Mouse (Mus musculus) myocyte (in vitro differentiated cells): ENCODE measurements at regions not wholly inside any gene's neighbourhood (a gene's known extent, or its start where the extent isn't known, plus 50 kb on each side); places are given as distances from the start of the nearest gene placed in this dataset.

Experiments
- H3K27me3 ChIP-seq: one replicate; pipeline ENCODE4 v1.6.1; 2011; ENCODE audit not compliant: control insufficient read depth, insufficient read depth, insufficient read length
- H3K36me3 ChIP-seq: one replicate; pipeline ENCODE4 v1.6.1; 2011; ENCODE audit not compliant: control insufficient read depth, insufficient read depth
- H3K4me2 ChIP-seq: one replicate; pipeline ENCODE4 v1.6.1; 2011; ENCODE audit warnings: low read depth, control low read depth
- H3K4me3 ChIP-seq: one replicate; pipeline ENCODE4 v1.5.1; 2011; ENCODE audit warnings: mild to moderate bottlenecking, control low read depth, moderate library complexity
- H3K79me2 ChIP-seq: one replicate; pipeline ENCODE4 v1.6.1; 2011; ENCODE audit not compliant: control insufficient read depth, insufficient read depth
- H3ac ChIP-seq: one replicate; pipeline ENCODE4 v1.6.1; 2011; ENCODE audit not compliant: control insufficient read depth, insufficient read length
- CEBPB ChIP-seq: IDR thresholded peaks from 2 replicates; pipeline ENCODE4 v1.6.1; 2011; ENCODE audit warnings: mild to moderate bottlenecking, moderate library complexity; ENCODE audit not compliant: poor library complexity, insufficient read depth, severe bottlenecking
- E2F4 ChIP-seq: IDR thresholded peaks from one replicate; pipeline ENCODE4 v1.6.1; 2011; ENCODE audit warnings: mild to moderate bottlenecking, control low read depth, moderate library complexity; ENCODE audit not compliant: insufficient read depth
- MAX ChIP-seq: IDR thresholded peaks from one replicate; pipeline ENCODE4 v1.6.1; 2011; ENCODE audit warnings: low read depth, mild to moderate bottlenecking, control low read depth
- MYOD1 ChIP-seq, 3 experiments: IDR thresholded peaks; one replicate each; pipeline ENCODE4 v1.6.1; 2011; ENCODE audit warnings: control low read depth in 2 of 3, low read depth in 2 of 3, mild to moderate bottlenecking in 2 of 3, moderate library complexity in 1 of 3; ENCODE audit not compliant: insufficient read length in 2 of 3, control insufficient read depth in 1 of 3
- MYOG ChIP-seq, 3 experiments: IDR thresholded peaks; one replicate each; pipeline ENCODE4 v1.6.1; 2011; ENCODE audit warnings: control low read depth in 2 of 3, low read depth in 2 of 3, mild to moderate bottlenecking in 2 of 3; ENCODE audit not compliant: insufficient read length in 2 of 3, control insufficient read depth in 1 of 3, insufficient read depth in 1 of 3
- POLR2A ChIP-seq: IDR thresholded peaks from one replicate; pipeline ENCODE4 v1.6.1; 2011; ENCODE audit warnings: low read depth, mild to moderate bottlenecking, control low read depth, moderate library complexity; ENCODE audit not compliant: insufficient read length
- POLR2AphosphoS2 ChIP-seq: IDR thresholded peaks from one replicate; pipeline ENCODE4 v1.6.1; 2011; ENCODE audit warnings: low read depth, control low read depth; ENCODE audit not compliant: insufficient read length
- REST ChIP-seq: IDR thresholded peaks from one replicate; pipeline ENCODE4 v1.6.1; 2011; ENCODE audit warnings: mild to moderate bottlenecking, control low read depth, moderate library complexity; ENCODE audit not compliant: insufficient read depth, insufficient read length
- SRF ChIP-seq: IDR thresholded peaks from one replicate; pipeline ENCODE4 v1.6.1; 2011; ENCODE audit warnings: low read depth; ENCODE audit not compliant: control insufficient read depth, insufficient read length
- TCF12 ChIP-seq: IDR thresholded peaks from one replicate; pipeline ENCODE4 v1.6.1; 2011; ENCODE audit warnings: mild to moderate bottlenecking, control low read depth; ENCODE audit not compliant: poor library complexity, insufficient read depth, severe bottlenecking
- TCF3 ChIP-seq: IDR thresholded peaks from one replicate; pipeline ENCODE4 v1.6.1; 2011; ENCODE audit warnings: low read depth, control low read depth; ENCODE audit not compliant: insufficient read length
- USF1 ChIP-seq: IDR thresholded peaks from one replicate; pipeline ENCODE4 v1.6.1; 2011; ENCODE audit warnings: low read depth, mild to moderate bottlenecking, control low read depth, moderate library complexity

DNA sequence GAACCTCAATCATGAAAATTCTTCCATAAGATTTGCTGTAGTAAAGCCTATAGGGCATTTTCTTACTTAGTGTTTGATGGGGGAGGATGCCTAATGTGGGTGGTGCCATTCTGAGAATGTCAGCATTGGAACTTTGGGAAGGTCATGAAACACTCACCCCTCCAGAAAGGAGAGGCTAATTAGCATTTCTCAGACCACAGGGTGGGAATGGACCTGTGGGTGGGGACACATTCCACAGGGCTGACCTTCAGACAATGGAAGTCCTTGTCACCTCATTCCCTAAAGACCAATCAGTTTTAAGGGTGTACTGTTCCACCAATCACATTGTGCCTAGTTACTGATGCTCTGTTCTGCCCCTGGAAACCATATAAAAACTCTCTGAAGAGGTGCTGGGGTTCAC lies 541.5 kb upstream of the Nbea start:
- Histone ChIP-seq H3K79me2 (no peaks in the 10 kb centered on the region), H3K27me3 (no peaks in the 10 kb centered on the region), H3K4me2 (no peak overlapping the region), H3K4me3 (no peak overlapping the region), H3K36me3 (no peaks in the 10 kb centered on the region), H3ac (no peak overlapping the region)
- no peak for TF ChIP-seq MAX
- TF ChIP-seq USF1 = no peak
- no peak for TF ChIP-seq REST
- TF ChIP-seq E2F4 = no peak
- TF ChIP-seq POLR2AphosphoS2 = no peak
- no peak for TF ChIP-seq POLR2A
- TF ChIP-seq CEBPB = no peak
- TF ChIP-seq MYOD1 (IDR thresholded peaks at IDR 0.05; ENCODE audit: control insufficient read depth in 1 of 3, insufficient read length in 2 of 3, low read depth in 2 of 3) = no peak
- no peak for TF ChIP-seq TCF3
- TF ChIP-seq TCF12 = no peak
- no peak for TF ChIP-seq MYOG (IDR thresholded peaks at IDR 0.05; ENCODE audit: control insufficient read depth in 1 of 3, insufficient read depth in 1 of 3, insufficient read length in 2 of 3, low read depth in 2 of 3)

- H3K4me2 ChIP-seq = no peak overlapping the region
- no peak overlapping the region for H3K4me3 ChIP-seq
- H3K79me2 ChIP-seq = no peaks in the 10 kb centered on the region
- H3K36me3 ChIP-seq = no peaks in the 10 kb centered on the region
- no peaks in the 10 kb centered on the region for H3K27me3 ChIP-seq
- H3ac ChIP-seq = no peak overlapping the region
- no peak for TF ChIP-seq MYOG (IDR thresholded peaks at IDR 0.05; ENCODE audit: control insufficient read depth in 1 of 3, insufficient read depth in 1 of 3, insufficient read length in 2 of 3, low read depth in 2 of 3)
- no peak for TF ChIP-seq USF1
- no peak for TF ChIP-seq TCF3
- TF ChIP-seq MAX = no peak
- TF ChIP-seq SRF = no peak
- TF ChIP-seq POLR2A = no peak
- TF ChIP-seq MYOD1 (IDR thresholded peaks at IDR 0.05; ENCODE audit: control insufficient read depth in 1 of 3, insufficient read length in 2 of 3, low read depth in 2 of 3) = no peak
- TF ChIP-seq TCF12 = no peak
- no peak for TF ChIP-seq CEBPB
- TF ChIP-seq REST = no peak
- no peak for TF ChIP-seq POLR2AphosphoS2
- TF ChIP-seq E2F4 = no peak
Measured at GRCm38 (mm10) chr3:56708260-56708659, 524.8 kb upstream of the Nbea start.

DNA sequence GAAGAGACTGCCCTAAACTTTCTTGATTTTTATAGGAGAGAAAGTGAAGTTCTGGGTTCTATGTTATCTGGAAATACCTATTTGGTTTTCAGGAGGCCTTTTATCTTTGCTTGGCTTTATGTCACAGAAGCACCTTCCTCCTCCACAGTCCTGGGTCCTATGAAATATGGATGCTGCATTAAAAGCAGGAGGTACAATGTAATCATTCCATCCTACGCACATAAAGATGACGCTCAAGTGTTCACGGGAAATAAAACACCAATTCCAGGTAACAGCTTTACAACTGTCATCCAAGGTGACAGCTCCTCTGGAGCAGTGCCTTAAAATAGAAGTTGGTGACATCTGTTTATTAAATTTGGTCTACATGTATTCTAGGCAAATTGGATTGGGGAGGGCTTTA lies 523.8 kb upstream of the Nbea start:
- no peak overlapping the region for H3K4me2 ChIP-seq
- TF ChIP-seq USF1 = no peak
- TF ChIP-seq TCF12 = no peak
- no peak for TF ChIP-seq POLR2A
- no peak for TF ChIP-seq MAX
- H3K4me3 ChIP-seq = no peak overlapping the region
- H3ac ChIP-seq = no peak overlapping the region
- no peaks in the 10 kb centered on the region for H3K79me2 ChIP-seq
- no peaks in the 10 kb centered on the region for H3K27me3 ChIP-seq
- no peaks in the 10 kb centered on the region for H3K36me3 ChIP-seq

- H3K27me3 ChIP-seq = no peaks in the 10 kb centered on the region
- H3K4me2 ChIP-seq = no peak overlapping the region
- H3K4me3 ChIP-seq = no peak overlapping the region
- no peak for TF ChIP-seq MYOG (IDR thresholded peaks at IDR 0.05; ENCODE audit: control insufficient read depth in 1 of 3, insufficient read depth in 1 of 3, insufficient read length in 2 of 3, low read depth in 2 of 3)
- TF ChIP-seq USF1 = no peak
- TF ChIP-seq TCF12 = no peak
- TF ChIP-seq MYOD1 (IDR thresholded peaks at IDR 0.05; ENCODE audit: control insufficient read depth in 1 of 3, insufficient read length in 2 of 3, low read depth in 2 of 3) = no peak
- no peak for TF ChIP-seq POLR2AphosphoS2
- TF ChIP-seq MAX = no peak
- TF ChIP-seq REST = no peak
- TF ChIP-seq SRF = no peak
- no peak for TF ChIP-seq TCF3
- TF ChIP-seq POLR2A = no peak
- no peak for TF ChIP-seq CEBPB
- no peak for TF ChIP-seq E2F4
- H3ac ChIP-seq = no peak overlapping the region
- no peaks in the 10 kb centered on the region for H3K36me3 ChIP-seq
- no peaks in the 10 kb centered on the region for H3K79me2 ChIP-seq
Measured at GRCm38 (mm10) chr3:56706038-56706437, 522.5 kb upstream of the Nbea start.

- no peaks in the 10 kb centered on the region for H3K79me2 ChIP-seq
- no peak overlapping the region for H3K4me3 ChIP-seq
- no peak overlapping the region for H3K4me2 ChIP-seq
- H3K27me3 ChIP-seq = no peaks in the 10 kb centered on the region
- no peak overlapping the region for H3ac ChIP-seq
- H3K36me3 ChIP-seq = no peaks in the 10 kb centered on the region
- TF ChIP-seq POLR2A (no peak), E2F4 (no peak), MYOD1 (IDR thresholded peaks at IDR 0.05; ENCODE audit: control insufficient read depth in 1 of 3, insufficient read length in 2 of 3, low read depth in 2 of 3) (no peak)
Measured at GRCm38 (mm10) chr3:56698941-56699340, 515.4 kb upstream of the Nbea start.
